Mouse (Mus musculus) bone marrow, adult 2 months (tissue): ENCODE measurements around the gene Alpi.

Experiments
- CTCF ChIP-seq: fragments of 200-500 bp; IDR thresholded peaks from 2 replicates; pipeline ENCODE4 v1.5.1; 2011; ENCODE audit warnings: low read length, control low read depth; ENCODE audit not compliant: control insufficient read depth, insufficient read depth
- POLR2A ChIP-seq: fragments of 200-500 bp; IDR thresholded peaks from 2 replicates; pipeline ENCODE4 v1.6.1; 2011; ENCODE audit warnings: low read depth, mild to moderate bottlenecking, control low read depth, low read length, borderline replicate concordance; ENCODE audit not compliant: control insufficient read depth

- TF ChIP-seq CTCF (no peak), POLR2A (no peak)
Measured at GRCm38 (mm10) chr1:87149422-87149821, 48.0 kb upstream of the Alpi start.
